Mouse (Mus musculus) liver, embryonic 12.5 days (tissue): ENCODE results near the gene Mogat1. TPM values are rescaled to one million over a fixed set of nuclear protein-coding genes. Genes with fewer than 3 reads are reported as not detected.
"Not testable (repeated sequence)": the region's sequence is repeated elsewhere in the genome, so short reads cannot be mapped to it uniquely, and the experiment has no call there.

Experiments used
- ATAC-seq: fragments of 200-750 bp; cut with Nextera tagmentation; 2 replicates; pipeline ENCODE4 v1.8.0; 2017; ENCODE audit warnings: moderate number of reproducible peaks, mild to moderate bottlenecking, moderate library complexity
- H3K27ac ChIP-seq: fragments of 300-500 bp; sonication (generic); 2 replicates; pipeline ENCODE4 v1.5.1; 2016; ENCODE audit warnings: mild to moderate bottlenecking
- H3K27me3 ChIP-seq: fragments of 300-500 bp; sonication (generic); replicated peaks from 2 replicates; pipeline ENCODE4 v1.6.1; 2016; ENCODE audit warnings: mild to moderate bottlenecking, moderate library complexity
- H3K36me3 ChIP-seq: fragments of 300-500 bp; sonication (generic); 2 replicates; pipeline ENCODE4 v1.6.1; 2016; ENCODE audit warnings: mild to moderate bottlenecking, moderate library complexity
- H3K4me1 ChIP-seq: fragments of 300-500 bp; sonication (generic); 2 replicates; pipeline ENCODE4 v1.6.1; 2016
- H3K4me2 ChIP-seq: fragments of 300-500 bp; sonication (generic); 2 replicates; pipeline ENCODE4 v1.6.1; 2016; ENCODE audit warnings: mild to moderate bottlenecking, moderate library complexity
- H3K4me3 ChIP-seq: fragments of 300-500 bp; sonication (generic); 2 replicates; pipeline ENCODE4 v1.5.1; 2016; ENCODE audit warnings: mild to moderate bottlenecking, moderate library complexity
- H3K9ac ChIP-seq: fragments of 300-500 bp; sonication (generic); 2 replicates; pipeline ENCODE4 v1.6.1; 2016; ENCODE audit warnings: mild to moderate bottlenecking, moderate library complexity
- H3K9me3 ChIP-seq: fragments of 300-500 bp; sonication (generic); replicated peaks from 2 replicates; pipeline ENCODE4 v1.6.1; 2016; ENCODE audit warnings: mild to moderate bottlenecking, moderate library complexity
- WGBS: fragments of 180-500 bp; shearing (Covaris S2); methylation state at CpG from one replicate; pipeline ENCODE4 v1.1.7; 2016; ENCODE audit not compliant: insufficient replicate concordance; 5-methylcytosine and 5-hydroxymethylcytosine counted together
- polyA plus RNA-seq: library from polyadenylated mRNA; unstranded; fragments of >200 nt; fragmentation: Nextera tagmentation; extraction: Ambion mirVana; gene quantifications from 2 replicates; pipeline ENCODE4 v1.2.1, GENCODE M21; 2016

The Mogat1 gene
- not detected in 2 replicates for polyA plus RNA-seq

GRCm38 (mm10) chr1:78510862-78511261, at the start of gene Mogat1:
Mogat1 (plus strand) TSS chr1:78510991.
- Histone ChIP-seq H3K36me3 (no peaks in the 10 kb centered on the region), H3K9me3 (no peaks in the 10 kb centered on the region), H3K4me3 (no peak within 1 kb of the TSS), H3K4me2 (peak within 1 kb of the TSS; percentile 33), H3K9ac (no peak within 1 kb of the TSS), H3K27ac (no peak within 1 kb of the TSS), H3K4me1 (no peaks in the 10 kb centered on the region), H3K27me3 (peaks cover 45% of the 10 kb centered on the region)
- WGBS = 46% methylated on average over 5 of the region's 5 CpGs
- no peak for ATAC-seq

- H3K27ac ChIP-seq = no peak overlapping the region
- no peak overlapping the region for H3K9ac ChIP-seq
- no peak overlapping the region for H3K4me3 ChIP-seq
- H3K36me3 ChIP-seq = peaks cover 92% of the 10 kb centered on the region
- 73% methylated on average over 5 of the region's 5 CpGs for WGBS
- H3K4me2 ChIP-seq = no peak overlapping the region
- no peaks in the 10 kb centered on the region for H3K4me1 ChIP-seq
- no peaks in the 10 kb centered on the region for H3K27me3 ChIP-seq
- no peak for ATAC-seq
- no peaks in the 10 kb centered on the region for H3K9me3 ChIP-seq
These were observed 38.4 kb upstream of the Mogat1 start for GRCm38 (mm10) chr1:78472441-78472840.

- Histone ChIP-seq H3K36me3 (peaks cover 62% of the 10 kb centered on the region), H3K4me1 (peaks cover 53% of the 10 kb centered on the region), H3K27me3 (no peaks in the 10 kb centered on the region), H3K9ac (no peak overlapping the region), H3K4me2 (no peak overlapping the region), H3K27ac (no peak overlapping the region), H3K4me3 (no peak overlapping the region), H3K9me3 (no peaks in the 10 kb centered on the region)
- no peak for ATAC-seq
- 87% methylated on average over 3 of the region's 3 CpGs for WGBS
These were observed 27.4 kb upstream of the Mogat1 start for GRCm38 (mm10) chr1:78483430-78483829.

GRCm38 (mm10) chr1:78484361-78484760, 26.4 kb upstream of the Mogat1 start:
- Histone ChIP-seq H3K27me3 (no peaks in the 10 kb centered on the region), H3K27ac (no peak overlapping the region), H3K4me1 (peaks cover 54% of the 10 kb centered on the region), H3K4me2 (no peak overlapping the region), H3K36me3 (peaks cover 53% of the 10 kb centered on the region), H3K9me3 (no peaks in the 10 kb centered on the region), H3K9ac (no peak overlapping the region), H3K4me3 (no peak overlapping the region)
- no peak for ATAC-seq
- WGBS = 59% methylated on average over 2 of the region's 2 CpGs

- peak overlapping the region; percentile 95 for H3K4me3 ChIP-seq
- H3K9ac ChIP-seq = peak overlapping the region; percentile 86
- H3K27me3 ChIP-seq = 0 out of 2 replicates have a peak, but pooled peaks cover 6% of the 10 kb centered on the region
- H3K36me3 ChIP-seq = peaks cover 23% of the 10 kb centered on the region
- H3K9me3 ChIP-seq = no peaks in the 10 kb centered on the region
- 0% methylated on average over 28 of the region's 28 CpGs for WGBS
- peaks cover 50% of the 10 kb centered on the region for H3K4me1 ChIP-seq
- peak overlapping the region; percentile 83 for H3K27ac ChIP-seq
- peak overlapping the region; percentile 74 for H3K4me2 ChIP-seq
- ATAC-seq = no peak; the same call in 1 of the 2 replicates
These were observed 22.4 kb upstream of the Mogat1 start for GRCm38 (mm10) chr1:78488427-78488751.

- under 1% methylated on average over 31 of the region's 31 CpGs for WGBS
These were observed 21.9 kb upstream of the Mogat1 start, which contains the start of gene Farsb for GRCm38 (mm10) chr1:78488752-78489492. Farsb (minus strand) TSS chr1:78488897.

GRCm38 (mm10) chr1:78490143-78490542, 20.6 kb upstream of the Mogat1 start:
- ATAC-seq = no peak
- H3K4me1 ChIP-seq = peaks cover 36% of the 10 kb centered on the region
- H3K36me3 ChIP-seq = peaks cover 11% of the 10 kb centered on the region
- WGBS = 50% methylated on average over 1 of the region's 1 CpGs
- H3K27ac ChIP-seq = no peak overlapping the region
- no peak overlapping the region for H3K4me3 ChIP-seq
- H3K9ac ChIP-seq = no peak overlapping the region
- H3K4me2 ChIP-seq = no peak overlapping the region; the same call in 1 of the 2 replicates
- no peaks in the 10 kb centered on the region for H3K9me3 ChIP-seq
- H3K27me3 ChIP-seq = 0 out of 2 replicates have a peak, but pooled peaks cover 6% of the 10 kb centered on the region

More at GRCm38 (mm10) chr1:78488752-78489492, 21.9 kb upstream of the Mogat1 start, which contains the start of gene Farsb:
- Histone ChIP-seq H3K4me3 (peak within 1 kb of the TSS; percentile 95), H3K27me3 (0 out of 2 replicates have a peak, but pooled peaks cover 6% of the 10 kb centered on the region), H3K4me1 (peaks cover 44% of the 10 kb centered on the region), H3K27ac (peak within 1 kb of the TSS; percentile 83), H3K36me3 (peaks cover 18% of the 10 kb centered on the region), H3K9ac (peak within 1 kb of the TSS; percentile 86), H3K4me2 (peak within 1 kb of the TSS; percentile 74), H3K9me3 (no peaks in the 10 kb centered on the region)
- ATAC-seq = peak; percentile 96

- Histone ChIP-seq H3K36me3 (no peaks in the 10 kb centered on the region), H3K4me2 (no peak overlapping the region), H3K9me3 (no peaks in the 10 kb centered on the region; the same call in none of the 2 replicates), H3K4me1 (no peaks in the 10 kb centered on the region), H3K9ac (no peak overlapping the region), H3K4me3 (no peak overlapping the region), H3K27me3 (no peaks in the 10 kb centered on the region), H3K27ac (no peak overlapping the region)
- ATAC-seq = no peak
- WGBS = 81% methylated on average over 16 of the region's 16 CpGs
These were observed 9.8 kb upstream of the Mogat1 start for GRCm38 (mm10) chr1:78501036-78501435.

GRCm38 (mm10) chr1:78501856-78502255, 8.9 kb upstream of the Mogat1 start:
- not testable (repeated sequence) for H3K4me3 ChIP-seq, H3K9me3 ChIP-seq, H3K27ac ChIP-seq, H3K27me3 ChIP-seq, H3K9ac ChIP-seq, H3K4me2 ChIP-seq, H3K4me1 ChIP-seq, H3K36me3 ChIP-seq, ATAC-seq
- WGBS = 77% methylated on average over 12 of the region's 12 CpGs

GRCm38 (mm10) chr1:78502527-78502926, 8.3 kb upstream of the Mogat1 start:
- Histone ChIP-seq H3K36me3 (no peaks in the 10 kb centered on the region), H3K27ac (no peak overlapping the region), H3K9me3 (no peaks in the 10 kb centered on the region; the same call in none of the 2 replicates), H3K4me3 (no peak overlapping the region), H3K4me1 (no peaks in the 10 kb centered on the region), H3K27me3 (no peaks in the 10 kb centered on the region), H3K9ac (no peak overlapping the region), H3K4me2 (no peak overlapping the region)
- no peak for ATAC-seq
- 79% methylated on average over 6 of the region's 6 CpGs for WGBS

- Histone ChIP-seq H3K4me2 (no peak overlapping the region), H3K36me3 (no peaks in the 10 kb centered on the region), H3K27me3 (peaks cover 33% of the 10 kb centered on the region), H3K9ac (no peak overlapping the region), H3K4me1 (no peaks in the 10 kb centered on the region), H3K27ac (no peak overlapping the region), H3K9me3 (no peaks in the 10 kb centered on the region; the same call in 1 of the 2 replicates), H3K4me3 (no peak overlapping the region)
- no peak for ATAC-seq
- 26% methylated on average over 1 of the region's 1 CpGs for WGBS
These were observed 3.7 kb upstream of the Mogat1 start for GRCm38 (mm10) chr1:78507137-78507536.

GRCm38 (mm10) chr1:78511621-78512160, 900 bp downstream of the Mogat1 start, which contains the start of gene BC035947:
BC035947 (minus strand) TSS chr1:78512158.
- H3K4me1 ChIP-seq = no peaks in the 10 kb centered on the region
- H3K36me3 ChIP-seq = no peaks in the 10 kb centered on the region
- H3K9ac ChIP-seq = no peak within 1 kb of the TSS
- H3K4me2 ChIP-seq = peak within 1 kb of the TSS; percentile 33
- ATAC-seq = no peak
- 8% methylated on average over 25 of the region's 25 CpGs for WGBS
- H3K27me3 ChIP-seq = peaks cover 45% of the 10 kb centered on the region
- H3K27ac ChIP-seq = no peak within 1 kb of the TSS
- H3K9me3 ChIP-seq = no peaks in the 10 kb centered on the region
- no peak within 1 kb of the TSS for H3K4me3 ChIP-seq
